Mouse (Mus musculus): Measurements from ENCODE around the gene Cmpk2.
"Not testable (repeated sequence)": the region's sequence is repeated elsewhere in the genome, so short reads cannot be mapped to it uniquely, and the experiment has no call there.

Cmpk2 gene

DNA sequence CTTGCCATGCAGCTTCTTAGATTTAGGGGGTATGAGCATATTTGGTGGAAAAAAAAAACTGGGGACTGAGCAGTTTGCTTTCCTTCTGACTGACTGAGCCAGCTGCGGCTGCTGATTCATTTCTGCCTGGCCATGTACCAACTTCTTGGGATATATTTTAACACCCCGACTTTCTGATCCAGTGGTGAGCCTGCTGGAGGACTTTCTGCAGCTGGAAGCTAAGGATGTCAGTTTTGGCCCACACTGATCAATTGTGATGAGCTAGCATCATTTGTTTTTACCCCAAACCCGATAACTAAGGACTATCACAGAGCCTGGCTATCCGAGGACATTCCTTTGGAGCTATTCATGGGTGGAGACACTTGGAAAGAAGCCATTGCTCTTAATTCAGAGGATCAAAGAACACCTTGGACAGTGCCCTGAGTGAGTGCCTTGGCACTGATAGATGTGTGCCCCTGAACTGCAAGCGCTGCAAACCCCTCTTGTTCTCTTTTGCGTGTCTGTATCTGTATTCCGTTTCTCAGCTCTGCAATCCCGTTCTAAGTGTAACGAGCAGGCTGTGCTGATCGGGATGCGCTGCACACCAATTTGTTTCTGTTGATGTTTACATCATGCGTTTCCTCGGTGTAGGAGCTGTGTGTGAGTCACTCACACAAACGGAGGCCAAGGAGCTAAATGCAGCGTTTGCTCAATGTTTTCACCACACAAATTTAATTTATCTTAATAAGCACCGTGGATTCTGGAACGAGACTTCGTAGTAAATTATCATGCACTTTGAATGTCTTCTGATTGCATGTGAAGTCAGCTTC, 9.4 kb downstream of the Cmpk2 start:
- DNase-seq (ENCODE audit: low read depth, low spot score): no peak

- DNase-seq (ENCODE audit: low read depth, low spot score): not testable (repeated sequence)
These were observed 17.0 kb downstream of the Cmpk2 start for GRCm38 (mm10) chr12:26485738-26486580.

DNA sequence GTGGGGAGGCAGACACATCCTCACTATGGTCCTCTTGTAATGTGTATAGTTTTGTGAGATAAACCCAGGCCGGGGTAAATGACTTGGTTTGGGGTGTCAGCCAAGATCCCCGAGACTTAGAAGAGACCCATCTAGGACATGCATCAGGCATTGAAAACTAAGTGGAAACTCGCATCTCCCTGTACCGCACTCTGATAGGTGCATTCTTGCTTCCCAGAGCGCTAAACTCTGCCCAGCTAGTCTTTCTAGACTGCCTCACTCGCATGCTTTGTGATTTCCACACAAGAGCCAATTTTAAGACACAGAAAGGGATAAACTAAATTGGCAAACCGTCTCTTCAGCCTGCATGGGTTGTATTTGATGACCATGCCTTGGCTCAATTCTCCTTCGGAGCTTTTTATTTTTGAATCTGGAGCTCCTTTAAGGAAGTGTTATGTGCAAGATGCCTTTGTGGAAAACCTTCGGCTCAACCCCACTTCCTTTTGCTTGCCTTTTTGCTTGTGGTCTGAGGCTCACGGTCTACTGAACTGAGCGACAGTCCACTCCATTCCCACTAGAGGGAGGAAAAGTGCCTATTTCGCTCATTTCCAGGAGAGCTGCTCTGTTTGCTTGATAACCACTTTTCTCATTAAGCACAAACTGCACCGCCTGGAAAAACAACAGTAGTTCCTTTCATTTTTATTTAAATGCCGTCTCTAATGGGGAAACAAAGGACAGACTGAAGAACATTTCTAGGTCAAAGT, 19.0 kb downstream of the Cmpk2 start:
- peak; percentile 32 for DNase-seq (ENCODE audit: low read depth, low spot score)

DNA sequence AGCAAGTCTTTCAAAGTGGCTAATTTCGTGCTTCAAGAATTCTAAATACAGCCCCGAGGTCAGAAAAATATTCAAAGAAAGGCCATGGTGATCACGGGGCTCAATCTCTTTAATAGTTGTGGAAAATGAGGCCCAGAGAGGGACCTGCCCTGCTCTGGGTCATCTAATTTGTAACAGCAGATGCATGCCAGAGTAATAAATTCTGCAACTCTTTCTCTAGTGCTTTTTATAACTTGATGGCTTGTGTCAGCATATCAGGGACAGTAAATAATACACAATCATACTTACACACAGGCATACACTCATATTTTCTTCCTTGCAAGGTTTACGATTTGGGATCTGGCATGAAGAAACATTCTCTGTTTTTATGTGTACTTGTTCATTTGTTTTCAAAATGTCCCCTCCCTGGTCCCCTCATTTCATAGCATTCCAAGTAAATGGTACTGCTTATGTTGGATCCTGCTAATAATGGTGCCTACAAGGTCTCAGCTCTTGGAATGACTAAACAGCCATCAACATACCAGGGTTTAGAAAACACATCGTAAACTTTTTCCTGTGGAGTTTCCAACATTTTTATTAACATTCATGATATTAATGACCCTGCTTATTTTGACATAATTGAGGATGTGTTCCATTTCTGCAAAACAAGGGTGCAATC, 19.7 kb downstream of the Cmpk2 start:
- no peak for DNase-seq (ENCODE audit: low read depth, low spot score)

GRCm38 (mm10) chr12:26489942-26490341, 20.9 kb downstream of the Cmpk2 start:
- no peak for DNase-seq (ENCODE audit: low read depth, low spot score)

DNA sequence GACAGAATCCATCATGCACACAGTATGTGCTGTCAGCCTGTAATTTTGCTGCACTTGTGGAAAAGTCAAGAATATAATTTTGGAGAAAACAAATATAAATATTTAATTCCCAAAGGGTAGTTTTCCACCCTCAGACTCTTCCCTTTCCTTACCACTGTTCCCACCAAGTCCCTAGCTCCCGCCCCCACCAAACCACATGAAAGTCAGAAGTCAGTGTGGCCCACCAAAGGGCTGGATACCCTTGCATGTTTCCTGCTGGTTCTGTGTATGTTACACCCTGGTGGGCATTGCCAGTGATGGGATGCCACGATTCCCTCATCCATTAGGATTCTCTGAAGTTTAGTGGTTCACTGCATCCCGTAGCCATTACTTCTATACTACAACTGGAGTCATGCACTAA, 32.0 kb downstream of the Cmpk2 start:
- no peak for DNase-seq (ENCODE audit: low read depth, low spot score)

DNA sequence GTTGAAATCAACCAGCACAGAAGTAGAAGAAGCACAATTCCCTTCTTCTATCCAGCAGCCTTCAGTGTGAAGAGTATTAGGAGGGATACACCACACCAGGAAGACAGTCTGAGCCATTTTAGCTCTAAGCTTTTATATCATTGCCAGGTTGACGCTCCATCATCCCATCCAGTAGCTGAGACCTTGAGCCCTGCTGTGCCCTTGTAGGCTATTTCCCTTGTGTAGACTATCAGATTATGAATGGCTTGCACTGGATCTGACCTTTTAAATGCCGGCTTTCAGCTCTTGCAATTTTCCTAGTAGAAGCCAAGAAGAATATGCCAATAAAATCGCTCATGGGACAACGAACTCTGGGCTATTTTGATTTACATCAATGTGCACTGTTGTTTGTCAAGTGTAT, 42.0 kb downstream of the Cmpk2 start:
- DNase-seq (ENCODE audit: low read depth, low spot score): no peak

- DNase-seq (ENCODE audit: low read depth, low spot score): no peak
These were observed 49.2 kb downstream of the Cmpk2 start for GRCm38 (mm10) chr12:26518206-26518605.

- no peak for DNase-seq (ENCODE audit: low read depth, low spot score)
These were observed 56.1 kb downstream of the Cmpk2 start for GRCm38 (mm10) chr12:26524943-26525697.

DNA sequence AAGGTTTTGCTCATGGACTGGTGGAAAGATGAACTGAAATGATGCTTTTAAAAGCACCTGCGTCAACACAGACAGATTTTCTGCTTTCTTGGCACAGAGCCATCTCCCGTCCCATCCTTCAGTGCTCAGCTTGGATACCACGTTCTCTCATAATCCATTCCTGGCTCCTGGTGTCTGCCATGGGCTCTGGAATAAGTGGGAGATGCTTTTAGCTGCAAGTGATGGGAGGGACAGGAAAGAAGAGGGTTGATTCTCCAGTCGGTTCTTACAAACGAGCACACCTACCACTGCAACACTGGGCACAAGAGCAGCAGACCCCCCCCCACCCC, 56.7 kb downstream of the Cmpk2 start:
- no peak for DNase-seq (ENCODE audit: low read depth, low spot score)

All from telencephalon, adult 2 months (tissue).